ENCODE assay signal across 18 mouse cellular contexts in the genomic region with DNA sequence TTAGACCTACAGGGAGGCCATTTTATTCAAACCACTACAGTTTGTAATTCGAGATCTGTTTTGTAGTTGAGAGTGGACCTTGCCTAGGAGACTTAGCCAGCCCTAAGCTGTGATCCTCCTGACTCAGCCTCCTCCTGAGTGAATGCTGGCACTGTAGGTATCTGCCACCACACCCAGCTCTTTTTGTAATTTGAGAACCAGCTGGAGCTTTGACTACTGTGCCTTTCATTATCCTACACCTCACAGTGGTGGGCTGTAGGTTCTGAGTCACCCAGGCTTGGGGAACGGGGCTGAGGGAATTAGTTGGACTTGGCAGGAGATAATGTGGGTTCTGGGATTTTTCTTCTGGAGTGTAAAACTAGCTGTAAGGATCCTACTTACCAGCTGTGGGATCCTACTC. TPM values are rescaled to one million over a fixed set of nuclear protein-coding genes. Genes with fewer than 3 reads are reported as not detected.
"Had no signal": no experiment of that assay in that cellular context is flagged by ENCODE, and none has a peak within 500 bp of the region (broad histone marks: within the 10 kb centered on the region; RNA-seq: fewer than 3 reads in every experiment).

No protein-coding gene starts in this region.

- H3K27ac ChIP-seq: layer of hippocampus, adult 2 months; left cerebral cortex, adult 2 months; limb, embryonic 12.5 days; liver, embryonic 13.5 days; lung, embryonic 15.5 days; macrophage; midbrain, embryonic 15.5 days had no signal

- H3K36me3 ChIP-seq: liver, embryonic 13.5 days; lung, embryonic 15.5 days; midbrain, embryonic 15.5 days had no signal

- H3K4me3 ChIP-seq: layer of hippocampus, adult 2 months; left cerebral cortex, adult 2 months; limb, embryonic 12.5 days; liver, embryonic 13.5 days; lung, embryonic 15.5 days; megakaryocyte, embryonic 14.5 days; midbrain, embryonic 15.5 days had no signal

- H3K9me3 ChIP-seq: liver, embryonic 13.5 days; lung, embryonic 15.5 days; midbrain, embryonic 15.5 days had no signal

- DNase-seq: kidney, adult 18-20 months; kidney, postnatal 10 days; kidney, postnatal 4 days; liver; liver, embryonic 13.5 days; liver, postnatal 0 days; lung, postnatal 14 days; spleen, adult 18-20 months; thymus, adult 2 months; thymus, postnatal 25 days had no signal

- ATAC-seq: liver, postnatal 0 days; midbrain, embryonic 15.5 days had no signal

- H3K4me1 ChIP-seq: megakaryocyte, embryonic 14.5 days had no signal

- H3K27me3 ChIP-seq: limb, embryonic 12.5 days; lung, embryonic 15.5 days; midbrain, embryonic 15.5 days had no signal

- H3K4me2 ChIP-seq: limb, embryonic 12.5 days; liver, embryonic 13.5 days; lung, embryonic 15.5 days; midbrain, embryonic 11.5 days; midbrain, embryonic 15.5 days had no signal

- H3K9ac ChIP-seq: limb, embryonic 12.5 days; liver, embryonic 13.5 days; liver, postnatal 0 days; lung, embryonic 15.5 days; midbrain, embryonic 15.5 days had no signal

RNA-seq across cellular contexts. Expression of a gene that starts 9.5 kb away (rescaled TPM):
- polyA plus RNA-seq: macrophage had no signal
